Mouse (Mus musculus): Measurements from ENCODE around the gene Gm47996. TPM values are rescaled to one million over a fixed set of nuclear protein-coding genes. Genes with fewer than 3 reads are reported as not detected.
"Not testable (repeated sequence)": the region's sequence is repeated elsewhere in the genome, so short reads cannot be mapped to it uniquely, and the experiment has no call there.

Gm47996 gene
- total RNA-seq, 2 experiments from 2014 or later, result not detected

GRCm38 (mm10) chr1:151203818-151204217 is 6.1 kb upstream of the Gm47996 start, which contains the start of gene 3110040M04Rik:
Gene 3110040M04Rik, plus strand, starts transcription at chr1:151204121.
- DNase-seq, result not testable (repeated sequence)

- not testable (repeated sequence) for DNase-seq
These were observed 1.4 kb upstream of the Gm47996 start for GRCm38 (mm10) chr1:151208493-151208892.

GRCm38 (mm10) chr1:151208944-151209343 is 987 bp upstream of the Gm47996 start:
- DNase-seq, result not testable (repeated sequence)

GRCm38 (mm10) chr1:151211666-151212065 is 1.7 kb downstream of the Gm47996 start:
- DNase-seq, result not testable (repeated sequence)

- no peak for DNase-seq
These were observed 4.9 kb downstream of the Gm47996 start for GRCm38 (mm10) chr1:151214862-151215261.

- no peak for DNase-seq
These were observed 6.1 kb downstream of the Gm47996 start for GRCm38 (mm10) chr1:151215985-151216384.

- no peak for DNase-seq
These were observed 6.5 kb downstream of the Gm47996 start for GRCm38 (mm10) chr1:151216417-151216816.

GRCm38 (mm10) chr1:151219045-151219444 is 9.1 kb downstream of the Gm47996 start:
- DNase-seq, result no peak

- DNase-seq, result no peak
These were observed 10.2 kb downstream of the Gm47996 start for GRCm38 (mm10) chr1:151220098-151220497.

GRCm38 (mm10) chr1:151222561-151223267 is 12.8 kb downstream of the Gm47996 start:
- DNase-seq, result no peak

GRCm38 (mm10) chr1:151223377-151223776 is 13.4 kb downstream of the Gm47996 start:
- DNase-seq, result no peak

- DNase-seq, result no peak
These were observed 14.6 kb downstream of the Gm47996 start for GRCm38 (mm10) chr1:151224536-151224935.

- DNase-seq, result no peak
These were observed 17.6 kb downstream of the Gm47996 start for GRCm38 (mm10) chr1:151227506-151227905.

- DNase-seq, result no peak
These were observed 18.5 kb downstream of the Gm47996 start for GRCm38 (mm10) chr1:151228320-151228989.

- DNase-seq, result no peak
These were observed 22.4 kb downstream of the Gm47996 start for GRCm38 (mm10) chr1:151232346-151232745.

GRCm38 (mm10) chr1:151233756-151234155 is 23.8 kb downstream of the Gm47996 start:
- DNase-seq, result no peak

GRCm38 (mm10) chr1:151235574-151235973 is 25.6 kb downstream of the Gm47996 start:
- DNase-seq, result no peak

- peak; percentile 6 for DNase-seq
These were observed 26.4 kb downstream of the Gm47996 start for GRCm38 (mm10) chr1:151236141-151236930.

- DNase-seq, result no peak
These were observed 27.8 kb downstream of the Gm47996 start for GRCm38 (mm10) chr1:151237780-151238179.

GRCm38 (mm10) chr1:151243332-151243731 is 33.4 kb downstream of the Gm47996 start:
- no peak for DNase-seq

- DNase-seq, result no peak
These were observed 34.1 kb downstream of the Gm47996 start for GRCm38 (mm10) chr1:151244013-151244412.

GRCm38 (mm10) chr1:151244761-151245160 is 34.8 kb downstream of the Gm47996 start:
- DNase-seq, result no peak

- no peak for DNase-seq
These were observed 35.2 kb downstream of the Gm47996 start for GRCm38 (mm10) chr1:151245165-151245564.

All from gastrocnemius, postnatal 10 days (tissue).